Mouse (Mus musculus): ENCODE data around the gene Mpo. TPM values are rescaled to one million over a fixed set of nuclear protein-coding genes. Genes with fewer than 3 reads are reported as not detected.

Mpo gene
- polyA plus RNA-seq, 1 experiment: not detected

- Histone ChIP-seq H3K36me3 (ENCODE audit: control insufficient read depth, insufficient read depth) (peaks cover 9% of the 10 kb centered on the region), H3K4me3 (ENCODE audit: insufficient read depth, poor library complexity, severe bottlenecking) (no peak overlapping the region), H3K27me3 (ENCODE audit: control insufficient read depth, insufficient read depth, insufficient read length) (peaks cover 45% of the 10 kb centered on the region), H3K79me2 (ENCODE audit: control insufficient read depth, insufficient read depth) (peaks cover 21% of the 10 kb centered on the region), H3K79me3 (ENCODE audit: low read depth) (peaks cover 15% of the 10 kb centered on the region), H3ac (ENCODE audit: control insufficient read depth, insufficient read length, low read depth) (no peak overlapping the region)
- TF ChIP-seq MAX (IDR thresholded peaks at IDR 0.05) (no peak), MYOD1 (IDR thresholded peaks at IDR 0.05; ENCODE audit: control insufficient read depth, insufficient read length, low read depth) (no peak), USF1 (IDR thresholded peaks at IDR 0.05; ENCODE audit: low read depth) (no peak), FOSL1 (IDR thresholded peaks at IDR 0.05; ENCODE audit: insufficient read depth, low read length, poor library complexity, severe bottlenecking) (no peak), MYOG (IDR thresholded peaks at IDR 0.05; ENCODE audit: control insufficient read depth, extremely low read depth, insufficient read length) (no peak), CEBPB (IDR thresholded peaks at IDR 0.05; ENCODE audit: low read depth) (peak; percentile 27), CTCF (IDR thresholded peaks at IDR 0.05; ENCODE audit: control insufficient read depth, insufficient read depth, insufficient read length) (no peak)
Measured at GRCm38 (mm10) chr11:87759609-87760005, 33.8 kb upstream of the Mpo start.

- no peak within 1 kb of the TSS for H3ac ChIP-seq (ENCODE audit: control insufficient read depth, insufficient read length, low read depth)
- peaks cover 9% of the 10 kb centered on the region for H3K36me3 ChIP-seq (ENCODE audit: control insufficient read depth, insufficient read depth)
- no peak for TF ChIP-seq FOSL1 (IDR thresholded peaks at IDR 0.05; ENCODE audit: insufficient read depth, low read length, poor library complexity, severe bottlenecking)
- TF ChIP-seq MYOG (IDR thresholded peaks at IDR 0.05; ENCODE audit: control insufficient read depth, extremely low read depth, insufficient read length): no peak
- TF ChIP-seq MYOD1 (IDR thresholded peaks at IDR 0.05; ENCODE audit: control insufficient read depth, insufficient read length, low read depth): no peak
- TF ChIP-seq MAX (IDR thresholded peaks at IDR 0.05): no peak
- no peak for TF ChIP-seq CTCF (IDR thresholded peaks at IDR 0.05; ENCODE audit: control insufficient read depth, insufficient read depth, insufficient read length)
- no peak for TF ChIP-seq CEBPB (IDR thresholded peaks at IDR 0.05; ENCODE audit: low read depth)
- TF ChIP-seq USF1 (IDR thresholded peaks at IDR 0.05; ENCODE audit: low read depth): no peak
- peaks cover 54% of the 10 kb centered on the region for H3K27me3 ChIP-seq (ENCODE audit: control insufficient read depth, insufficient read depth, insufficient read length)
- H3K79me3 ChIP-seq (ENCODE audit: low read depth): peaks cover 14% of the 10 kb centered on the region
- peaks cover 19% of the 10 kb centered on the region for H3K79me2 ChIP-seq (ENCODE audit: control insufficient read depth, insufficient read depth)
- H3K4me3 ChIP-seq (ENCODE audit: insufficient read depth, poor library complexity, severe bottlenecking): no peak within 1 kb of the TSS
Measured at GRCm38 (mm10) chr11:87760301-87761081, 32.9 kb upstream of the Mpo start, which contains the start of gene Tspoap1. Tspoap1 (plus strand) TSS chr11:87760541.

- Histone ChIP-seq H3K27me3 (ENCODE audit: control insufficient read depth, insufficient read depth, insufficient read length) (peaks cover 62% of the 10 kb centered on the region), H3K79me3 (ENCODE audit: low read depth) (peaks cover 8% of the 10 kb centered on the region), H3ac (ENCODE audit: control insufficient read depth, insufficient read length, low read depth) (no peak overlapping the region), H3K4me3 (ENCODE audit: insufficient read depth, poor library complexity, severe bottlenecking) (no peak overlapping the region), H3K79me2 (ENCODE audit: control insufficient read depth, insufficient read depth) (peaks cover 12% of the 10 kb centered on the region), H3K36me3 (ENCODE audit: control insufficient read depth, insufficient read depth) (peaks cover 9% of the 10 kb centered on the region)
- TF ChIP-seq CTCF (IDR thresholded peaks at IDR 0.05; ENCODE audit: control insufficient read depth, insufficient read depth, insufficient read length) (no peak), USF1 (IDR thresholded peaks at IDR 0.05; ENCODE audit: low read depth) (no peak), FOSL1 (IDR thresholded peaks at IDR 0.05; ENCODE audit: insufficient read depth, low read length, poor library complexity, severe bottlenecking) (no peak), MAX (IDR thresholded peaks at IDR 0.05) (no peak), MYOG (IDR thresholded peaks at IDR 0.05; ENCODE audit: control insufficient read depth, extremely low read depth, insufficient read length) (no peak), MYOD1 (IDR thresholded peaks at IDR 0.05; ENCODE audit: control insufficient read depth, insufficient read length, low read depth) (no peak), CEBPB (IDR thresholded peaks at IDR 0.05; ENCODE audit: low read depth) (no peak)
Measured at GRCm38 (mm10) chr11:87761181-87761721, 32.1 kb upstream of the Mpo start.

GRCm38 (mm10) chr11:87761806-87762701, 31.3 kb upstream of the Mpo start:
- peaks cover 70% of the 10 kb centered on the region for H3K27me3 ChIP-seq (ENCODE audit: control insufficient read depth, insufficient read depth, insufficient read length)
- no peak overlapping the region for H3K4me3 ChIP-seq (ENCODE audit: insufficient read depth, poor library complexity, severe bottlenecking)
- H3K36me3 ChIP-seq (ENCODE audit: control insufficient read depth, insufficient read depth): peaks cover 4% of the 10 kb centered on the region
- H3K79me2 ChIP-seq (ENCODE audit: control insufficient read depth, insufficient read depth): peaks cover 4% of the 10 kb centered on the region
- peaks cover 2% of the 10 kb centered on the region for H3K79me3 ChIP-seq (ENCODE audit: low read depth)
- H3ac ChIP-seq (ENCODE audit: control insufficient read depth, insufficient read length, low read depth): no peak overlapping the region
- TF ChIP-seq MYOD1 (IDR thresholded peaks at IDR 0.05; ENCODE audit: control insufficient read depth, insufficient read length, low read depth): no peak
- TF ChIP-seq CEBPB (IDR thresholded peaks at IDR 0.05; ENCODE audit: low read depth): no peak
- no peak for TF ChIP-seq FOSL1 (IDR thresholded peaks at IDR 0.05; ENCODE audit: insufficient read depth, low read length, poor library complexity, severe bottlenecking)
- no peak for TF ChIP-seq CTCF (IDR thresholded peaks at IDR 0.05; ENCODE audit: control insufficient read depth, insufficient read depth, insufficient read length)
- no peak for TF ChIP-seq MAX (IDR thresholded peaks at IDR 0.05)
- no peak for TF ChIP-seq USF1 (IDR thresholded peaks at IDR 0.05; ENCODE audit: low read depth)
- no peak for TF ChIP-seq MYOG (IDR thresholded peaks at IDR 0.05; ENCODE audit: control insufficient read depth, extremely low read depth, insufficient read length)

Data from C2C12 (cell line).